Mouse (Mus musculus): ENCODE data around the gene Mterf1b.

DNA sequence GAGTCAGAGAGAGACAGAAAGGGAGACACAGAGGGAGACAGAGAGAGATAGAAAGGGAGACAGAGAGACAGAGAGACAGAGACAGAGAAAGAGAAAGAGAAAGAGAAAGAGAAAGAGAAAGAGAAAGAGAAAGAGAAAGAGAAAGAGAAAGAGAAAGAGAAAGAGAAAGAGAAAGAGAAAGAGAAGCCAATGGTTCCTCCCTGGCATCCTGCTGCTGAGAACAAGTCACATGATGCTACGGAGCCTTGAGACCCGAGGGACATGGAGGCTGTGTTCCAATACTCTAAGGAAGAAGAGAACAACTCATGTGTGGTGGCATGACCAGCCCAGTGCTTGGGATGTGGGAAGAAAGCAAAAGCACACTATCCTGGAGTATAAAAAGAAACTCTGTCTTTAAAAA is 40.0 kb downstream of the Mterf1b start:
- no peak for TF ChIP-seq GATA1 (IDR thresholded peaks at IDR 0.05; ENCODE audit: low read length)
- TF ChIP-seq TAL1 (IDR thresholded peaks at IDR 0.05; ENCODE audit: low read length) = no peak
